Mouse (Mus musculus) ovary, adult 10 weeks (tissue): ENCODE data around the gene Vmn1r231. TPM values are rescaled to one million over a fixed set of nuclear protein-coding genes. Genes with fewer than 3 reads are reported as not detected.

Experiments
- polyA plus RNA-seq: library from polyadenylated mRNA; stranded (reverse); fragments of 350-450 nt; fragmentation: Illumina TruSeq; extraction: RNeasy Lipid Tissue Mini Kit (QIAGEN cat#74804); gene quantifications from one replicate; pipeline ENCODE4 v1.2.3, GENCODE M21; 2014

The Vmn1r231 gene
- not detected for polyA plus RNA-seq

GRCm38 (mm10) chr17:20904991-20905390 lies at the start of gene Vmn1r231:
Gene Vmn1r231 (minus strand): TSS chr17:20905091.

GRCm38 (mm10) chr17:20944985-20945891 lies 40.3 kb upstream of the Vmn1r231 start, which contains the start of gene Ppp2r1a:
Gene Ppp2r1a (plus strand): TSS chr17:20945311.

GRCm38 (mm10) chr17:20919614-20920013 lies 14.7 kb upstream of the Vmn1r231 start, which contains the start of gene Vmn1r232:
Gene Vmn1r232 (minus strand): TSS chr17:20919714.

GRCm38 (mm10) chr17:20840144-20840543 lies 64.7 kb downstream of the Vmn1r231 start, which contains the start of gene Vmn1r230:
Gene Vmn1r230 (plus strand): TSS chr17:20840444.

Other genes with a start within 250 kb of the Vmn1r231 start
- not detected for gene Vmn1r226, start 222.2 kb downstream of the Vmn1r231 start, polyA plus RNA-seq
- gene Vmn1r227, start 175.2 kb downstream of the Vmn1r231 start, polyA plus RNA-seq: not detected
- gene Vmn1r228, start 118.9 kb downstream of the Vmn1r231 start, polyA plus RNA-seq: not detected
- not detected for gene Vmn1r229, start 93.5 kb downstream of the Vmn1r231 start, polyA plus RNA-seq
- gene Vmn1r230, start 64.6 kb downstream of the Vmn1r231 start, polyA plus RNA-seq: not detected
- gene Vmn1r232, start 14.6 kb upstream of the Vmn1r231 start, polyA plus RNA-seq: not detected
- 39.9 TPM for gene Ppp2r1a, start 40.2 kb upstream of the Vmn1r231 start, polyA plus RNA-seq
- not detected for gene Vmn1r233, start 91.4 kb upstream of the Vmn1r231 start, polyA plus RNA-seq
- gene Zfp160, start 103.8 kb upstream of the Vmn1r231 start, polyA plus RNA-seq: 58.7 TPM